Mouse (Mus musculus) liver, embryonic 11.5 days (tissue): Measurements from ENCODE around the gene Chd2. TPM values are rescaled to one million over a fixed set of nuclear protein-coding genes. Genes with fewer than 3 reads are reported as not detected.
A peak's percentile ranks its signal among the peaks of the same experiment; 100 is the strongest.

ENCODE experiments used
- ATAC-seq: fragments of 200-750 bp; cut with Nextera tagmentation; replicated peaks from 2 replicates; pipeline ENCODE4 v1.8.0; 2017; ENCODE audit warnings: moderate number of reproducible peaks, mild to moderate bottlenecking, moderate TSS enrichment, moderate library complexity; ENCODE audit not compliant: low FRiP score
- DNase-seq: peaks from one replicate; pipeline ENCODE4 v3.0.0-alpha.2; 2017; ENCODE audit warnings: low spot score
- H3K27ac ChIP-seq: fragments of 300-500 bp; sonication (generic); 2 replicates; pipeline ENCODE4 v1.5.1; 2014; ENCODE audit warnings: mild to moderate bottlenecking, low read depth, low read length, control low read depth
- H3K27me3 ChIP-seq: fragments of 300-500 bp; sonication (generic); replicated peaks from 2 replicates; pipeline ENCODE4 v1.6.1; 2014; ENCODE audit warnings: low read length, mixed read lengths; ENCODE audit not compliant: control insufficient read depth, insufficient read depth
- H3K36me3 ChIP-seq: fragments of 300-500 bp; sonication (generic); 2 replicates; pipeline ENCODE4 v1.6.1; 2014; ENCODE audit warnings: mild to moderate bottlenecking, low read length, moderate library complexity, mixed read lengths; ENCODE audit not compliant: control insufficient read depth, insufficient read depth
- H3K4me1 ChIP-seq: fragments of 300-500 bp; sonication (generic); replicated peaks from 2 replicates; pipeline ENCODE4 v1.6.1; 2014; ENCODE audit warnings: low read length, mixed read lengths; ENCODE audit not compliant: control insufficient read depth, insufficient read depth
- H3K4me2 ChIP-seq: fragments of 300-500 bp; sonication (generic); 2 replicates; pipeline ENCODE4 v1.6.1; 2014; ENCODE audit warnings: mild to moderate bottlenecking, control low read depth, moderate library complexity
- H3K4me3 ChIP-seq: fragments of 300-500 bp; sonication (generic); 2 replicates; pipeline ENCODE4 v1.5.1; 2014; ENCODE audit warnings: low read depth, low read length, control low read depth
- H3K9ac ChIP-seq: fragments of 300-500 bp; sonication (generic); 2 replicates; pipeline ENCODE4 v1.6.1; 2014; ENCODE audit warnings: low read depth, low read length, control low read depth
- H3K9me3 ChIP-seq: fragments of 300-500 bp; sonication (generic); 2 replicates; pipeline ENCODE4 v1.6.1; 2016; ENCODE audit warnings: low read length, inconsistent platforms, mixed read lengths; ENCODE audit not compliant: control insufficient read depth
- WGBS: fragments of 180-500 bp; shearing (Covaris S2); extraction: QIAGEN DNeasy Blood & Tissue Kit; methylation state at CpG from one replicate; pipeline ENCODE4 v1.1.7; 2014; 5-methylcytosine and 5-hydroxymethylcytosine counted together
- polyA plus RNA-seq: library from polyadenylated mRNA; unstranded; fragments of >200 nt; fragmentation: Nextera tagmentation; extraction: Ambion mirVana; gene quantifications from 2 replicates; pipeline ENCODE4 v1.2.1, GENCODE M21; 2014

Chd2 gene
- polyA plus RNA-seq, 1 experiment from 2014 or later = 34.5 TPM

DNA sequence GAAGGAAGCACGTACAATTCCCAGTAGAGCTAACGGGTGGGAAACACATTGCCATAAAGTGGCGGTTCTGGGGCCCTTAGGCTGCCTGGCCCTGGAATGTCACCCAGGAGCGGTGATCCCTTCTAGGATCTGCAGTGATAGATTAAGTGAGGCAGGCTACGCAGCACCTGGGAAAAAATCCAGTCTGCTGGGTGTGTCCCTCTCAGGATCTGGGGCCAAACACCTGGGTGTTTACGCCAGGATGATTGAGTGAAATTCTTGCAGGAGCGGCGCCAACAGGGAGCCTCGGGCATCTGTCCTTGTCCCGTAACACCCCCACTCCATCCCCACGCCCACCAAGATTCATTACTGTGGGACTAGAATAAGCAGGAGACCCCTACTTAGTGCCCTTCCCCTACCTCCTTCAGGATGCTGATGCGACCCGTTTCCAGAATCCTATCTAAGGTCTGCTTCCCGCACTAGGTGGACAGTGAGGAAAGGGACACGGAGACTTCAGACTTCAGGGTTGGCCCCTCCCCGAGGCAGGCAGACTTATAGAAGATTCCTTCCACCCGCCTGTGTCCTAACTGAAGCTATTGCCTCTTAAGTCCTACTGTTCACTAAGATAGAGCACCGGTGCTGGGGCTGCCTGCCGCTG is 142.7 kb downstream of the Chd2 start:
- no peak overlapping the region for H3K9ac ChIP-seq
- no peak for DNase-seq
- no peak overlapping the region for H3K4me3 ChIP-seq
- peaks cover 48% of the 10 kb centered on the region for H3K27me3 ChIP-seq
- H3K4me2 ChIP-seq = peak overlapping the region; percentile 62
- no peaks in the 10 kb centered on the region for H3K36me3 ChIP-seq
- H3K9me3 ChIP-seq = no peaks in the 10 kb centered on the region; the same call in 1 of the 2 replicates
- peaks cover 6% of the 10 kb centered on the region for H3K4me1 ChIP-seq
- WGBS = 5% methylated on average over 19 of the region's 19 CpGs
- H3K27ac ChIP-seq = no peak overlapping the region
- no peak for ATAC-seq

DNA sequence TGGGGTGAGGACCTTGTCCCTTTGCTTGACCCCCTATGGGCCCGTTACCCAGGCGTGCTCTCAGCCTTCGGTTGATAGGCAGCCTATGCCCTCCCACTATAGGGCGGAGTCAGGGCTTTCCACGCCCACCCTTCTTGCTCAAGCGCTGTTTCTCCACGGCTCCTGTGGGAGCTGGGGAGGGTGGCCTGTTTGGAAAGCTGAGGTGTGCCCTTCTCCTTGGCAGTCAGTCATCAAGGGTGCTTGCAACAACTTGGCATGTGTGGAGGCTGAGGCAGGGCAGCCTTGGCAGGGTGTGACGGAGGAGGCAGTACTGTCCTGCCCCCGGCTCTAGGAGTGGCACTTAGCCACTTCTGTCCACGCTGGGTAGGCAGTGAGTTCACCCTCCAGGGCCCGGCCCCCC is 143.3 kb downstream of the Chd2 start:
- ATAC-seq (no peak; the same call in 1 of the 2 replicates), DNase-seq (no peak)
- Histone ChIP-seq H3K9ac (no peak overlapping the region), H3K27ac (no peak overlapping the region), H3K4me1 (peaks cover 6% of the 10 kb centered on the region), H3K36me3 (no peaks in the 10 kb centered on the region), H3K27me3 (peaks cover 54% of the 10 kb centered on the region), H3K9me3 (no peaks in the 10 kb centered on the region; the same call in 1 of the 2 replicates), H3K4me2 (peak overlapping the region; percentile 36), H3K4me3 (peak overlapping the region; percentile 16; the same call in 1 of the 2 replicates)
- 4% methylated on average over 11 of the region's 11 CpGs for WGBS

GRCm38 (mm10) chr7:73394013-73394409 is 147.6 kb downstream of the Chd2 start:
- H3K4me2 ChIP-seq = peak overlapping the region; percentile 29; the same call in 1 of the 2 replicates
- no peaks in the 10 kb centered on the region for H3K36me3 ChIP-seq
- WGBS = 78% methylated on average over 4 of the region's 4 CpGs
- H3K27me3 ChIP-seq = peaks cover 71% of the 10 kb centered on the region
- H3K9ac ChIP-seq = no peak overlapping the region
- no peak overlapping the region for H3K4me3 ChIP-seq
- H3K9me3 ChIP-seq = no peaks in the 10 kb centered on the region; the same call in 1 of the 2 replicates
- DNase-seq (no peak), ATAC-seq (no peak)
- peaks cover under 1% of the 10 kb centered on the region; the same call in 1 of the 2 replicates for H3K4me1 ChIP-seq
- no peak overlapping the region for H3K27ac ChIP-seq

GRCm38 (mm10) chr7:73393307-73394012 is 148.2 kb downstream of the Chd2 start:
- peaks cover 68% of the 10 kb centered on the region for H3K27me3 ChIP-seq
- no peaks in the 10 kb centered on the region for H3K36me3 ChIP-seq
- H3K9me3 ChIP-seq = no peaks in the 10 kb centered on the region; the same call in 1 of the 2 replicates
- H3K4me2 ChIP-seq = peak overlapping the region; percentile 75
- no peak overlapping the region for H3K27ac ChIP-seq
- WGBS = 49% methylated on average over 9 of the region's 9 CpGs
- DNase-seq (no peak), ATAC-seq (no peak)
- H3K9ac ChIP-seq = no peak overlapping the region
- no peak overlapping the region; the same call in 1 of the 2 replicates for H3K4me3 ChIP-seq
- H3K4me1 ChIP-seq = no peaks in the 10 kb centered on the region; the same call in 1 of the 2 replicates

DNA sequence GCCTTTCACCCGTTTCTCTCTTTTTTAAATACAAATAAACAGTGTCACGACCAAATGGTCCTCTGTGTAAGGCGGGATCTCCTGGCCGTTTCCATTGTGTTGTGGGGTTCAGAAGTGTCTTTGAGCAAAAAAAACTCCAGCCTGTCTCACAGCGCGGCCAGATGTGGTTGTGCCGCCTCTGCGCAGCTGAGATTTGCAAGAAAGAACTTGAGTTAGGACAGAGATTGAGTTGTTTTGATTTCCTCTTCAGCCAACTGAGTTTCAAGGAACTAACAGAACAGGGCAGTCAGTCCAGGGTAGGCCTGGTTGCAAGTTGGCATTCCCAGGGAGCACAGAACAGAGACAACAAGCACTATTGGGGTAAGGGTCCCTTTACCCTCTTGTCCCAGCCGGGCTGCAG is 149.3 kb downstream of the Chd2 start:
- peak overlapping the region; percentile 55 for H3K4me3 ChIP-seq
- H3K4me1 ChIP-seq = no peaks in the 10 kb centered on the region
- no peak for ATAC-seq
- H3K9ac ChIP-seq = 0 out of 2 replicates have a peak overlapping the region, but pooled peaks have one; percentile 62
- H3K4me2 ChIP-seq = peak overlapping the region; percentile 75
- no peaks in the 10 kb centered on the region; the same call in 1 of the 2 replicates for H3K9me3 ChIP-seq
- H3K36me3 ChIP-seq = no peaks in the 10 kb centered on the region
- H3K27me3 ChIP-seq = peaks cover 60% of the 10 kb centered on the region
- no peak overlapping the region; the same call in 1 of the 2 replicates for H3K27ac ChIP-seq
- WGBS = 5% methylated on average over 9 of the region's 9 CpGs
- DNase-seq = no peak

DNA sequence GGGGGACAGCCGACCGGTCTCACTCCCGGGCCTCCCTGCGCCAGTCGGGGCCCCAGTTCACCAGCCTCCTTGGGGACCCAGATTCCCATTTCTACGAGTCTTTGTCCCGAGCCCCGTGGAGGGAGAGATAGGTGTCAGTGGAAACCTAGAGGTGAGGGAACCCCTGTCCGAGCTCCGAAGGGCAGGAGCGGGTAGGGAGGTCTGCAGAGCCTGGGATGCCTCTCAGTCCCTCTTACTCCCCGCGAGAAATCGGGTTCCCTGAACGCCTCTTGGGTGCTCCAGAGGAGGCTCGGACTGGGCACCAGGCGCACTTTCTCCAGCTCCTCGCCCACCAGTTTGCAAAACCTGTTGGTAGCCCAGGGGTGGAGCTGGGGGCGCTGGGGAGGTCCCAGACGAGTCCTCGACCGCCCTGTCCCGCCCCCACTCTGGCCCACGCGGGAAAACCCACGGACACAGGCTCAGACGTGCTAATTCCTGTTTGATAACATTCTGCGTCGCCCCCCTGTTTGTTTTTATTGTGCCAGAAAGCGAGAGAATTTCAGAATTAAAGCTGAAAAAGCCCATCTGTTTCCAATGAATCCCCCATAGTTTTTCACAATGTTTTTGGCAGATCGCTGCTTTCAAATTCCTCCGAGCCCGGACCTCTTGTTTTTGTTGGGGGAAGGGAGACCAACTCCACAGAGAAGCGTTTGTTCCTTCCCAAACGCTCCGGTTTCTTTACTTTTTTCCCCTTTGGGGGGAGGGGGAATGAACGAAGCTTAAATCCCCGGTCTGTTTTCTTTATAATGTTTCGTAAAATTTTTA is 149.9 kb downstream of the Chd2 start:
- Histone ChIP-seq H3K27me3 (peaks cover 56% of the 10 kb centered on the region), H3K4me3 (peak overlapping the region; percentile 55), H3K4me1 (no peaks in the 10 kb centered on the region), H3K9ac (peak overlapping the region; percentile 62), H3K27ac (peak overlapping the region; percentile 62; the same call in 1 of the 2 replicates), H3K36me3 (no peaks in the 10 kb centered on the region), H3K9me3 (no peaks in the 10 kb centered on the region; the same call in 1 of the 2 replicates), H3K4me2 (peak overlapping the region; percentile 75)
- 2% methylated on average over 39 of the region's 39 CpGs for WGBS
- DNase-seq (peak; percentile 58), ATAC-seq (0 out of 2 replicates have a peak, but pooled peaks have one; percentile 6)

- H3K9ac ChIP-seq = peak overlapping the region; percentile 62
- DNase-seq = peak; percentile 70
- H3K27me3 ChIP-seq = peaks cover 52% of the 10 kb centered on the region
- peak overlapping the region; percentile 75 for H3K4me2 ChIP-seq
- H3K36me3 ChIP-seq = no peaks in the 10 kb centered on the region
- peak; percentile 75 for ATAC-seq
- WGBS = 2% methylated on average over 37 of the region's 42 CpGs
- peak overlapping the region; percentile 55 for H3K4me3 ChIP-seq
- H3K4me1 ChIP-seq = no peaks in the 10 kb centered on the region
- no peaks in the 10 kb centered on the region; the same call in 1 of the 2 replicates for H3K9me3 ChIP-seq
- H3K27ac ChIP-seq = peak overlapping the region; percentile 62; the same call in 1 of the 2 replicates
Observed at GRCm38 (mm10) chr7:73391002-73391517, 150.6 kb downstream of the Chd2 start.

GRCm38 (mm10) chr7:73390426-73391001 is 151.1 kb downstream of the Chd2 start:
- peak overlapping the region; percentile 55 for H3K4me3 ChIP-seq
- peak overlapping the region; percentile 75 for H3K4me2 ChIP-seq
- peaks cover 52% of the 10 kb centered on the region for H3K27me3 ChIP-seq
- H3K4me1 ChIP-seq = no peaks in the 10 kb centered on the region
- 5% methylated on average over 18 of the region's 18 CpGs for WGBS
- H3K27ac ChIP-seq = no peak overlapping the region
- H3K9ac ChIP-seq = no peak overlapping the region
- DNase-seq = no peak
- no peaks in the 10 kb centered on the region; the same call in 1 of the 2 replicates for H3K9me3 ChIP-seq
- no peak for ATAC-seq
- no peaks in the 10 kb centered on the region for H3K36me3 ChIP-seq
